Mouse (Mus musculus) hematopoietic stem cell, adult 5-6 weeks (primary cell): ENCODE measurements around the gene Grhpr. TPM values are rescaled to one million over a fixed set of nuclear protein-coding genes. Genes with fewer than 3 reads are reported as not detected.
A peak's percentile ranks its signal among the peaks of the same experiment; 100 is the strongest.
"Not testable (repeated sequence)": the region's sequence is repeated elsewhere in the genome, so short reads cannot be mapped to it uniquely, and the experiment has no call there.

ENCODE experiments used
- ATAC-seq, 2 experiments: fragments of 125-278 bp in 1 of 2; replicated peaks in 1 of 2; 2 replicates each; pipeline ENCODE4 v1.8.0; 2016 to 2017; ENCODE audit warnings: inconsistent platforms in 2 of 2, mild to moderate bottlenecking in 2 of 2, moderate number of reproducible peaks in 2 of 2, low read depth in 1 of 2, moderate TSS enrichment in 1 of 2; ENCODE audit not compliant: low FRiP score in 2 of 2, poor library complexity in 2 of 2, severe bottlenecking in 2 of 2, insufficient read depth in 1 of 2, low TSS enrichment in 1 of 2
- total RNA-seq: library from RNA; stranded (forward); fragments of 172-1452, 232-1000 nt; gene quantifications from 2 replicates; pipeline ENCODE4 v1.2.3, GENCODE M21; 2017

Gene Grhpr
- 8.2 and 16.8 TPM in 2 replicates for total RNA-seq

DNA sequence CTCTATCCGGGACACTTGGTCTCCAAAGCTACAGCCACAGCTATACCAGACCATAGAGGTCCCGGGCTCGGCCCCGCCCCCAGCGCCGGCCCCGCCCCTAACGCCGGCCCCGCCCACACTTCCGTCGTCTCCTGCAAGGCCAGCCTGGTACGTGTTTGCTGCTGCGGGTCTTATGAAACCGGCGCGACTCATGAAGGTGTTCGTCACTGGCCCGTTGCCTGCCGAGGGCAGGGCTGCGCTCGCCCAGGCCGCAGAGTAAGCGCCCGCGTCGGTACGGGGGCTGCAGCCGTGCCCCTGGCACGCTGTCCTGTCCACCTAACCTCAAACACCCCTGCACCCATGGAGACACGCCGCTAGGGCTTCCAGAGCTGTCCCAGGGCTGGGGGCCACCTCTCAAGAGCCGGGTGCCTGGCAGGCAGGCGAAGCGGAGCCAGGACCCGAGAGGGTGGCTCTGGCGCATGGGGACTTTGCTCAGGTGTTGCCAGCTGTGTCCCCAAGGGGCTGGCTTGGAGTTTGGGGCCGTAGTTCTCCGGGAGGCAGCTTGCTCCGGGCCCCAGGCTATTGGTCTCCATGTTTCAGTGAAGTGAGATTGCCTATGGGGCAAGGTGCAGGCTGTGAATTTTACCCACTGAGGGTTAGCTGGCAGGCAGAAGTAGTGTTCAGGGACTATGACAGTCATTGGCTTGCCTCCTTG, at the start of gene Grhpr:
Gene Grhpr (plus strand): TSS at position 116 of the 694 bp plus-strand sequence.
- ATAC-seq, result peak; percentile 81 to 91

DNA sequence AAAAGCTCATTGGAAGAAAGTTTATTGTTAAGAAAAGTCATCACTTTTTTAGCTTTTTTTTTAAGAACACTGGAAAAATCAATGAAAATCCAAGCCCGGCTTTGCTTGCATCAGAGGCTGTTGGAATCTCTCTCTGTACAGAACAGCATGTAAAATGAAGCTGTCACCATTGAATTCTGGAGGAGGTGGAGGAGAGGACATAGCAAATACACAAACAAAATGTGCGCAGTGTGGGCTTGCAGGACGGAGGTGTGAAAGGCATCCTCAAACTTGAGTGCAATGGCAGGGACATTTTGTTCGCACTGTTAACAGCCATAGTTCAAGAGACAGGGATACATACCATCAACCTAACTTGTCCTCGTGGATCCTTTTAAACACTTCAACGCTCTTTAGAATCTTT, 49.5 kb upstream of the Grhpr start:
- ATAC-seq, result no peak

- no peak for ATAC-seq
Measured at GRCm38 (mm10) chr4:44938359-44939340, 42.5 kb upstream of the Grhpr start.

DNA sequence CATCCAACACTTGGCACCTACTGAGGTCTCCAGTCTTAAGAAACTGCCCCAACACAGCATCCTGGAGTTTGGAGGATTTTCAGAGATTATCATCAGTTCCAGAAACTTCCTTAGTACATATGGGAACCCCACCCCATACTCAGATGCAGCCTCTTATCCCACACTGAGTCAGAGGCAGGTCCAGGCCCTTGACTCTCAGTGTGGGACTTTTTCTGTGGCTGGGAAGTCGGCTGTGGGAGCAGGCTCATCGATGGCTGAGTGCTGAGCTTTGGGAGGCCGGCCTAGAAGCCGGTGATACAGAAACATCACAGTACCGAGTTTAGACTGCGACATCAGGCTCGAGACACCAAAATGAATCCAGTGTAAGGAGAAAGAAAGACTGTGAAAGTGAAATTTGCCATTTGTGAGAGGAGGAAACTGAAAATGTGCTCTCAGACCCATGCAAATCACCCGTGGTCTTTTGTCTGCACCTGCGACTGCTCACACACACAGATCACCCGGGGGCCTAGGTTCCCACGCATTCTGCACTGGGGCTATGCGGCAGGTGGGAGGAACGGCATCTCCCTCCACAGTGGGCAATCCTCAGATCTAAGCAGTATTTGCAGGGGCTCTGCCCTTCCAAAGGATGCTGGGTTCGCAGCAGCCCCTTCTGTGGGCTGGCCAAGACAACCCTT, 41.5 kb upstream of the Grhpr start:
- no peak for ATAC-seq

GRCm38 (mm10) chr4:44940286-44940685, 40.9 kb upstream of the Grhpr start:
- ATAC-seq, result no peak

GRCm38 (mm10) chr4:44942237-44942636, 39.0 kb upstream of the Grhpr start:
- ATAC-seq, result no peak

- ATAC-seq, result no peak
Measured at GRCm38 (mm10) chr4:44943480-44943879, 37.7 kb upstream of the Grhpr start.

- ATAC-seq, result peak in 1 of 2 experiments; percentile 53; a peak in 2 of 4 replicates
Measured at GRCm38 (mm10) chr4:44944426-44945075, 36.6 kb upstream of the Grhpr start.

GRCm38 (mm10) chr4:44946126-44946525, 35.1 kb upstream of the Grhpr start:
- not testable (repeated sequence) for ATAC-seq

GRCm38 (mm10) chr4:44947464-44947863, 33.7 kb upstream of the Grhpr start:
- ATAC-seq, result no peak

GRCm38 (mm10) chr4:44948314-44948713, 32.9 kb upstream of the Grhpr start:
- ATAC-seq, result no peak

GRCm38 (mm10) chr4:44953041-44953440, 28.2 kb upstream of the Grhpr start:
- ATAC-seq, result no peak

DNA sequence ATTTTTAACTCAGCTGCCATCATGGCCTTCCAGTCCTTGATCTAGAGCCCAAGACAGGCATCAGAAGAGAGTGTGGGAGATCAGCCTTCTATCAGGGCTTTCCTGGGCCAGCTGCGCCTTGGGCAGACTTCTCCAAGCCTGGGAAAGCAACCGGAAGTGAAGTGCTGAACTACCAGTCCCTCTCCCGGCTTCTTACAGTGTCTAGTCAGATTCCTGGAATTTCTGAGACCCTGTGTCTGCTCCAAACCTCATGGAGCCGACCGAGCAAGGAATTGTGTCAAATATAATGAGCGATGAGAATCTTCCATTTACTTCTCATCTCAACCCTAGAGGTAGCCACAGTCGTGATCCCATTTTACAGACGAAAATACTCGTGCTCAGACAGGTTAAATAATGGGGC, 22.4 kb upstream of the Grhpr start:
- ATAC-seq, result no peak

GRCm38 (mm10) chr4:44959220-44959619, 22.0 kb upstream of the Grhpr start:
- ATAC-seq, result no peak

- peak in 1 of 2 experiments; percentile 27; a peak in 1 of 4 replicates for ATAC-seq
Measured at GRCm38 (mm10) chr4:44963156-44963555, 18.0 kb upstream of the Grhpr start.

DNA sequence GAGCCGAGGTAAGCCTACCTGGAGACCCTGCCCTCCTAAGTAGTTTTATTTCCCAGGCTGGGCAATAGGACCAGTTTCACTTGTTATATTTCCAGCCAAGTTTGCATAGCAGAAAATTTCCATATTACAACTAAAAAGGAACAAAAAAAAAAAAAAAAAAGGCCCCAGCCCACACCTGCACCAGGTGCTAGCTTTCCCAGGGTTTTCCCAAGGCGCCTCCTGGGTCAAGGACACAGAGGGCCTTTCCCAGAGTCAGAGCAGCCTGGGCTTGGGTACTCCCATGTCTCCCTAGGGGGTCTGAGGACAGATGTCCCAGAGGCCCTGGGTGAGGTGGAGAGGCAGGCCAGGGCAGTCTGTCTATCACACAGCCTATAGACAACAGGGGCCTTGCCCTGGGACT, 16.0 kb upstream of the Grhpr start:
- no peak for ATAC-seq

- ATAC-seq, result no peak
Measured at GRCm38 (mm10) chr4:44965736-44966135, 15.5 kb upstream of the Grhpr start.
